Mouse (Mus musculus) megakaryocyte, adult 5-6 weeks (primary cell): ENCODE data around the gene Tmem121. TPM values are rescaled to one million over a fixed set of nuclear protein-coding genes. Genes with fewer than 3 reads are reported as not detected.
"Not testable (repeated sequence)": the region's sequence is repeated elsewhere in the genome, so short reads cannot be mapped to it uniquely, and the experiment has no call there.

ENCODE experiments used
- ATAC-seq: 2 replicates; pipeline ENCODE4 v1.8.0; 2016; ENCODE audit warnings: mild to moderate bottlenecking, inconsistent platforms; ENCODE audit not compliant: poor library complexity, severe bottlenecking
- total RNA-seq, 2 experiments: library from RNA; stranded (forward) in 1 of 2; stranded (reverse) in 1 of 2; fragments of 153-499, 151-499 nt in 1 of 2; fragments of 221-1000, 200-1000 nt in 1 of 2; gene quantifications; 2 replicates each; pipeline versions ENCODE4 v1.2.3 to v1.2.4; 2015 to 2017

The Tmem121 gene
- total RNA-seq, 2 experiments from 2014 or later: 0.69 TPM; not detected in 1

DNA sequence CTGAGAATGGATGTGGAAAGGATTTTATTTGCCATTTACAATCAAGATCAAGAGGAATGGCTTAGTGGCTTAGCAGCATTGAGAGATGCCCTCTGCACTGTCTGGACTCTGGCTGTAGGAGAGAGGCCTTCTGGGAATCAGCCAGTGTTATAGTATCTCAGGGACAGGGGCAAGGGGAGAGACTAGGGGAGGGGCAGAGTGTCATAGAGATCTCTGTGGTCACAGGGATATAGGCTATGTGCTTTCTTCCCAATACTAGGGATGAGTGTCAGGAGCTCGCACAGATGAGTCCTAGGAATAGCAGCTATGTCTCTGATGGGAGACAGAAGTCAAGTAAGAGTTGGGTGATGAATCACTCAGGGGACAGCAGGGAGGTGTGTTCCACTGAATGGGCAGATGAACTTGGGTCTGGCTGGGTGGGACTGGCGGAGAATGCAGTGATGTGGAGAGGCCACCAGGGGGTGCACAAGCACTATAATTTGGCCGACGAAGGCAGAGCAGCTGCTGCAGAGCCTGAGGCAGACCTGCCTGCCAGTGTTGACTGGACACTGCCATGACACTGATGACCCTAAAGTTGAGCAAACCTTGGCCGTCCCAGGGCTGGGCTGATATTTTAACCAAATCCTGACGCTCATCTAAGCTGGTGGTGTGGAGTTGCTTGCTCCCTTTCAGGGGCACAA, 30.1 kb downstream of the Tmem121 start:
- peak; percentile 55 for ATAC-seq

DNA sequence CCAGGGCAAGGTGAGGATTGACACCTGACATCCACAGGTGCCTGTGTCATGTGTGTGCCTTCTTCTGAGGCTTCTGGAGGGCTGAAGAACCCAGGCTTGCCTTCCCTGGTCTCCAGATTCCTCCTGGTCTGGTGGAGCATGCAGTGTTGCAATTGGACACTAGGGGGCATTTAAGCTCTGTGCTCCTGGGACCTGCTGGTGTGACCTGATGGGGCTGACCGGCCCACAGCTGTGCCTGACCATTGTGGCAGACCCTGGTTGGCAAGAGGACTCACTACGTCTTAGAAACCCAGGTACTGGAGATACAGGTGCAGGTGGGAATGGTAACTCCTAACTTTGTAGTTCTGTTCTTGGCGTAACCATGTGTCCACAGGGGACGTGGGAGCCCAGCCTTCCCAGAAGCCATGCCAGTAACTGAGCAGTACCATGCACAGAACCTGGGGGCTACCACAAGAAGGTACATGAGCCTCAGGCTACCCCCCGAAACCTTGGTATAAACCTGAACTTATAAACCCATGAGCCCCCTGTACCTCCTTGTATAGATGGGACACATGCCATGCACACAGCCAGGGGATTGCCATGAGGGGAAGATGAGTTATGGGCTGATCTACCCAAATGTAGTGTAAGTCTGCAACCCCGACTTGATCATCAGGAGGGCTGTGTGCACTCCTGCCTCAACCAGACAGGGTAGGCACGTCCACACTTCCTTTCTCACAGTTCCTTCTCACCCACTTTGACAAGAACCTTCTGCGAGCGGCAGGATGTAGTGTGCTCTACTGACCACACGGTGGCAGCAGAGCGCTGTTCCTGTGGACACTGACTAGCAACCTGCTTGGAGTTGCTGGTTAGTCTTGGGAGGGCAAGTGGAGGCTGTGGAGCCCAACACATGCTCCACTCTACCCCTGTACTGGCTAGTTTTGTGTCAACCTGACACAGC, 31.8 kb downstream of the Tmem121 start:
- peak; percentile 50 for ATAC-seq

DNA sequence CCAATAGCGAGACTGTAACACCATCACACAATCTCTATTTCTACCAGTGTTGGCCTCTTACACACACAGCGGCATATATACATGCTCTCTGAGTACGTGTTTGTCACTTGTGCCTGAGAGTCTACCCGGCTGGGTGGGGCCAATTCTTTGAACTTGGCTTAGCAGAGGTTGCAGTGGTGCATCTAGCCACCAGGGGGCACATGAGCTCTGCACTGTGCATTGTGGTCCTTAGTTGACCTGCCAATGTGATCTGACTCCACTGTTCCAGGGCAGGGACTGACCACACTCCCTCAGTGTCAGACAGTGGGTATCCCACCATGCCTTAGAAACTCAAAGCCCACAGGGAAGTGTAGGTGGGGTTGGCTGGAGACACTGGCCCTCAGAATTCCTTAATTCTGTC, 34.1 kb downstream of the Tmem121 start:
- peak; percentile 34 for ATAC-seq

DNA sequence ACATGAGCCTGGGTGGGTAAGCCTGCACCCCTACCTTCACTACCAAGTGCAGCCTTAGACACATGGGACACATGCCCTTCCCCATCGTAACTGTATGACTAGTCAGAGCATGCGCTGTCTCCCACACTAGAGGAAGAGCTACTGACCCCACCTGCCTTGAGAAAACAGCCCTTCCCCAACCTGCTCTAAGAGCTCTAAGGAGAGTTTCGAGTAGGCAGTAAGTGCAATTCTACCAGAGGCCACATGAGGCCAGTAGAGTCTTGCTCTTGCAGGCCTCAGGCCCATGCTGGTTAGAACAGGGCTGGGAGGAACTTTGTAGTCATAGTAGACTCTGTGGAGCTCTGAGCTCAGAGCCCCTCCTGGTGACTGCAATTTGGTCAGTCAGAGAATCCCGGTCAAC, 34.7 kb downstream of the Tmem121 start:
- peak; percentile 42 for ATAC-seq

DNA sequence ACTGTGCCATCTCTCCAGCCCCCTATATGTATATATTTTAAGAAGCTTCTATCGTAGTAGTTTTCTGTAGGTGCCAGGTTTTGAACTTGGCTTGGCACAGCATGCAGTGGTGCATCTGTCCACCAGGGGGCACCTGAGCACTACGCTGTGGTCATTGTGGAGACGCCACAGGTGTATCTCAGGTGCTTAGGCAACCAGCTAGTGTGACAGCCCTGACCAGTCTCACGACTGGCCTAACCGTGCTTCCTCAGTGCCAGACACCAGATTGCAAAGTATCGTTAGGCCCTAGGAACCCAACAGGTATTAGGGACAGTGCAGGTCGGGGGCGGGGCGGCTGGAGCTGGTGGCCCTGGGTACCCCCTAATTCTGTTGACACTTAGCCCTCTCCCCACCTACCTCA, 35.6 kb downstream of the Tmem121 start:
- ATAC-seq: no peak

DNA sequence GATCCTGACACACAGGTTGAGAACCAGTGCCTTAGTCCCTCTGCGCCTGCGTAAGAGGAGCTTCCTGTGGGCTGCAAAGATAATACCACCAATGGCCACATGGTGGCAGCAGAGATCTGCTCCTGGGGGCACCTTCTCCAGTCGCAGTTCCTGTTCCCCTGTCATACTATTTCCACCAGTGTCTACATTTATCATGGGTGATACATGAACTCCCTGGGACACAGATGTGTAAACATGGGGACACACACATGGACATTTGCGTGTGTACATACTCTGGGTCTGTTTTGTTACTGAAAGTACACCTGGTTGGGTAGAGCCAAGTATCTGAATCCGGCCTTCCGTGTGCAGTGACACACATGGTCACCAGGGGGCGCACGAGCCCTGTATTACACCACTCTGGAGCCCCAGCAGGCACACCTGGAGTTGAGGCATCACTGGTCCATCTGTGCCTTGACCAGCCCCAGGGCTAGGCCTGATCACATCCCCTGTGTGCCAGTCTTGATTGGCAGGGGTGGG, 36.4 kb downstream of the Tmem121 start:
- ATAC-seq: peak; percentile 60

DNA sequence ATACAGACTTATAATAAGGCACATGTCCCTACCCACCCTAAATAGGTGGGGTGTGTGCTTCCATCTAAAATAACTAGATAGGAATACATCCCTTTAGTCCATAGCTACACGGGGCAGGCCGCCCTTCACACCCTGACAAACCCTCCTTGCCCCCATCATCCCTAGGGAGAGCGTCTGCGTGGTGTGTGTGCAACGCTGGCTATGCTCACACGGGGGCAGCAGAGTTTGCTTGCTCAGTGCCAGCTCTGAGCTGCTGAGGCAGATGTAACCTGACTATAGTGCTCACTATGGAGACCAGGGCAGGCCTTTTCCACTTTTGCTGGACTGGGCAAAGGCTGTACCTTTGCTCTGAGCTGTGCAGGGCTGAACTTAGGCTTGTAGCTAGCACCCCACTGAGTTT, 37.0 kb downstream of the Tmem121 start:
- ATAC-seq: peak; percentile 22

DNA sequence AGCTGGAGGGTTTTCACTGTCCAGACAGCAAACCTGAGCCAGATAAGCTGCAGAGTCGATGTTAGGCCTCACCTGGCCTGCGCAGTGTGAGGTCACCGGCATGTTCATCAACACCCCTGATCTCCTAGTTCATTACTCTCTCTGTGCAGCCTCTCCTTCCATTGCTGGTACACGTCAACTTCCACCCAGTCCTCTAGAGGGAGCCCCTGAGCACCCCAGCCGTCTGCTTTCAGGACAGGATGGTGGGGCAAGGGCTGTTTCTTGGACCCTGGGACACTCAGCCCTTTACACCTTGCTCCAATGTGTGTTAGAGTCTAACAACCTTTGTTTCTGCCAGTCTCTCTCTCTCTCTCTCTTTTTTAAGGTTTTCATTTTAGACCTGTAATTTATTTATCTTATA, 38.5 kb downstream of the Tmem121 start:
- ATAC-seq: no peak

DNA sequence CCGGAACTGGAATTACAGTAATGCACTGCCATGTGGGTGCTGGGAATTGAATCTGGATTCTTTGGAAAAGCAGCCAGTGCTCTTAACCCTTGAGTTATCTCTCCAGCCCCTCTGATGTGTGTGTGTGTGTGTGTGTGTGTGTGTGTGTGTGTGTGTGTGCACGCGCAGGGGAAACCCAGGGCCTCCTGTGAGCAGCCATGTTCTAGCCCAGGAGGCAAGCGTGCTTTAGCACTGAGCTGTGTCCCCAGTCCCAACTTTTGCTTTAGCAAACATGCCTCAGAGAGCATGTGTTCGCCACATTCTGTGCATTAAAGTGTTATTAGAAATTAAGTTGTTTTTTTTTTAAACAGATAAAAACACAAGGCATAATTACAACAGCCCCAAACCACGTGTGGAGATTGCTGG, 39.0 kb downstream of the Tmem121 start:
- ATAC-seq: no peak

DNA sequence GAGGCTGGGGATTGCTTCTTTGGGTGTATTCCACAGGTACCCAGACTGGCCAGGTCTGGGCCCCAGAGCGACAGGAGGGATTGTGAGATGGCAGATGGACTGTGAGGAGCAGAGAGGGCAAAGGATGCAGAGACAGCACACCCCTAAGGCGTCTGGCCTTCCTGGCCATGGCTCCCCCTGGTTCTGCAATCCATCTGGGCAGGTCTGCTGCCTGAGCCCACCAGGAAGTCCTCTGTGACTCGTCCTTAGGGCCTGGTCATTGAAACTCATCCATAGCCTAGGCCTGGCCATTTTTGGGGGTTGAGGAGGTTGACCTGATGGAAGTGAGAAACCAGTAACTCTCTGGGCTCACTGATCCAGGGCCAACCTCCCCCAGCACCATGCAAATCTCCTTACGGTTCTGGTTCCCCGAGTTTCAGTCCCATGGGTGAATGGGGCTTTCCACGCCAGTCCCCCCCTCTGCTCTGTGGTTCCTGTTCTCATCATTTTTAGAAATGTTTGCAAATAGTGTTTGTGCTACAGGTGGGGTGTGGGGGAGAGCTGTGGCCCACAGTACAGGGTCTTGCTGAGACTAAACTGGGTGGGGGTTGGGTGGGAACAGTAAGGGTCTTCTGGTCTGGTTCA, 42.4 kb downstream of the Tmem121 start:
- no peak for ATAC-seq

DNA sequence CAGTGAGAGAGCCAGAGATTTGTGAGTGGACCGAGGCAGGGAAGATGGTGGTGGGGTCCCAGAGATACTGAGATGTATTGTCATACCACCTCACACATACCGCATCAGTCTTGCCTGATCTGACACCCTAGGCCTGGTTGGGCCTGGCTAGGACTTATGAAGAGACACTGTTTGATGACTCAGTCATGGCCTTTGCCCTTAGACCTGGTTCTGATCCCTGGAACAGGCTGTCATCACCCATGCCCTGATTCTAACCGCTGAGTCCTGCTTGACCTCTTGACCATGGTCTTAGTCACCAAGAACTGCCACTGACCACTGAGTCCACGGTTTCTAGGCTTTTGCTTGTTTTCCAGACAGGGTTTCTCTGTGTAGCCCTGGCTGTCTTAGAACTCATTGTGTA, 45.0 kb downstream of the Tmem121 start:
- ATAC-seq: no peak

DNA sequence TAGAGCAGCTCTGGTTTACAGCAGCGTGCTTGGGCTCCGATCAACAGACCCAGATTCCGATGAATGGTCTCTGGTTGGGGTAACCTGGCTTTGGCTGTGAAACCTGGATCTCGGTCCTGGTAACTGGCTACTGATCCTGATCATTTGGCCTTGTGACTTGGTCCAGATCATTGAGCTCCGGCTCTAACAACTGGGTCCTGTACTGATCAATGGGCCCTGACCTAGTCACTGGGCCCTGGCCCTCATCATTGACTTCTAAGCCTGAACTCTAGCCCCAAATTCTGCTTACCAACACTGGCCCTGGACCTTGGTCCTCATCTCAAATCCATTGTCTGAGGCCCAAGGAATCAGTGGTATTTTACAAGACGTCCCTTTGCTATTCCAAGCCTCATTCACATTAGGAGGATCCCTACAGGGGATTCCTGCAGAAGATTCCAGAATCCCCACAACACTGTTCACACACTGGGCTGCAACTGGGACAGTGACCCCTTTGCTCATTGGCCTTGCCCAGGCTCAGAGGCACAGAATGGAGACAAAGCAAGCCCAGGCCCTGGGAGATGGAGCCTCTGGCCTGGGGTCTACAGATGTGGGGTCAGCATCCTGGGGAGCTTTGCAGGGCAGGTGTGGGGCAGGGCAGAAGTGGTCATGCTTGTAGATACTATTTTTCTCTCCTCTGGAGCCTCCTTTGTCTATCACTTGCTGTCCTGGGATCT, 46.0 kb downstream of the Tmem121 start:
- not testable (repeated sequence) for ATAC-seq

DNA sequence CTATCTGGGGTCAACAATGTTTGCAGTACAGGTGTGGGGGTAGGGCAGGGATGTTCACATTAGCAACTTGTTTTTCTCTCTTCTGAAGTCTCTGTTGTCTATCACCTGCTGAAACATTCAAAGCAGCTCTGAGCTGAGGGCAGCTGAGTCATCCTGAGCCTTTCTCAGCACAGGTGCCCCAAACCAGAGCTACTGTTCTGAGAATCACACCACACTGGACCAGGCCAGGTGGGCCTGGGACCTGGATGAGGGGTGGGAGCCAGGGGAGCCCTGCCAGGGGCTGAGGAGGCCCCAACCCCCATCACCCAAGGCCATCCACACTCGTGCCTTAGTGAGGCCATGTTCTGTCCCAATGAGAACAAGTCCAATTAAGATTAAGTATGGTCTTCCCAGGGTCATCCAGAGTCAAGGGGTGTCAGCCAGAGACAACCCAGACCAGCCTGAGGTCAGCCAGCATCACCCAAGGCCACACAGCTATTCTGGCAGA, 46.6 kb downstream of the Tmem121 start:
- not testable (repeated sequence) for ATAC-seq

Other genes with a start within 250 kb of the Tmem121 start
- 9.7 and 10.5 TPM in 2 replicates for gene Nudt14, start 243.8 kb upstream of the Tmem121 start, total RNA-seq (2015)
- 11.4 and 11.9 TPM in 2 replicates for gene Nudt14, start 243.8 kb upstream of the Tmem121 start, total RNA-seq (2017)
- gene Btbd6, start 209.4 kb upstream of the Tmem121 start, total RNA-seq (2015): 4.2 and 5.9 TPM in 2 replicates
- gene Btbd6, start 209.4 kb upstream of the Tmem121 start, total RNA-seq (2017): 2.4 and 4.0 TPM in 2 replicates
- gene Brf1, start 185.2 kb upstream of the Tmem121 start, total RNA-seq (2015): 20.2 and 25.3 TPM in 2 replicates
- gene Brf1, start 185.2 kb upstream of the Tmem121 start, total RNA-seq (2017): 37.0 and 43.6 TPM in 2 replicates
- gene Pacs2, start 171.4 kb upstream of the Tmem121 start, total RNA-seq (2015): 55.1 TPM in 2 replicates
- 36.5 and 37.5 TPM in 2 replicates for gene Pacs2, start 171.4 kb upstream of the Tmem121 start, total RNA-seq (2017)
- 0.25 TPM in 1 of 2 replicates, not detected in the other for gene Tex22, start 111.4 kb upstream of the Tmem121 start, total RNA-seq (2015)
- gene Tex22, start 111.4 kb upstream of the Tmem121 start, total RNA-seq (2017): 0.88 TPM in 1 of 2 replicates, not detected in the other
- gene Mta1, start 87.7 kb upstream of the Tmem121 start, total RNA-seq (2015): 32.0 and 35.5 TPM in 2 replicates
- 14.5 and 21.4 TPM in 2 replicates for gene Mta1, start 87.7 kb upstream of the Tmem121 start, total RNA-seq (2017)
- gene Crip2, start 45.7 kb upstream of the Tmem121 start, total RNA-seq (2015): 0.38 and 2.0 TPM in 2 replicates
- gene Crip2, start 45.7 kb upstream of the Tmem121 start, total RNA-seq (2017): 2.1 TPM in 1 of 2 replicates, not detected in the other
- 2,464 and 2,556 TPM in 2 replicates for gene Crip1, start 39.6 kb upstream of the Tmem121 start, total RNA-seq (2015)
- gene Crip1, start 39.6 kb upstream of the Tmem121 start, total RNA-seq (2017): 1,998 and 2,176 TPM in 2 replicates
- 3.6 and 3.7 TPM in 2 replicates for gene Tedc1, start 29.5 kb upstream of the Tmem121 start, total RNA-seq (2015)
- 12.3 and 13.0 TPM in 2 replicates for gene Tedc1, start 29.5 kb upstream of the Tmem121 start, total RNA-seq (2017)